Mouse (Mus musculus): ENCODE measurements around the gene Slc24a3. TPM values are rescaled to one million over a fixed set of nuclear protein-coding genes. Genes with fewer than 3 reads are reported as not detected.

Slc24a3 gene
- polyA plus RNA-seq, 1 experiment from 2014 or later, result 1.6 TPM

GRCm38 (mm10) chr2:145213587-145213986 is 46.0 kb downstream of the Slc24a3 start:
- no peaks in the 10 kb centered on the region for H3K4me1 ChIP-seq
- no peaks in the 10 kb centered on the region for H3K36me3 ChIP-seq
- no peak for ATAC-seq (ENCODE audit: extremely low read depth, insufficient number of reproducible peaks, low FRiP score, low TSS enrichment)
- 93% methylated on average over 11 of the region's 11 CpGs for WGBS
- no peak overlapping the region for H3K27ac ChIP-seq (replicated peaks)
- H3K27me3 ChIP-seq (replicated peaks), result no peaks in the 10 kb centered on the region
- H3K4me3 ChIP-seq, result no peak overlapping the region
- no peak overlapping the region for H3K9ac ChIP-seq
- H3K9me3 ChIP-seq, result no peaks in the 10 kb centered on the region
- no peak overlapping the region for H3K4me2 ChIP-seq

GRCm38 (mm10) chr2:145214086-145214831 is 46.7 kb downstream of the Slc24a3 start:
- H3K4me3 ChIP-seq, result no peak overlapping the region
- ATAC-seq (ENCODE audit: extremely low read depth, insufficient number of reproducible peaks, low FRiP score, low TSS enrichment), result no peak
- H3K27ac ChIP-seq (replicated peaks), result no peak overlapping the region
- WGBS, result 87% methylated on average over 8 of the region's 8 CpGs
- no peaks in the 10 kb centered on the region for H3K36me3 ChIP-seq
- no peaks in the 10 kb centered on the region for H3K27me3 ChIP-seq (replicated peaks)
- no peak overlapping the region for H3K9ac ChIP-seq
- no peak overlapping the region for H3K4me2 ChIP-seq
- no peaks in the 10 kb centered on the region for H3K9me3 ChIP-seq
- H3K4me1 ChIP-seq, result no peaks in the 10 kb centered on the region

DNA sequence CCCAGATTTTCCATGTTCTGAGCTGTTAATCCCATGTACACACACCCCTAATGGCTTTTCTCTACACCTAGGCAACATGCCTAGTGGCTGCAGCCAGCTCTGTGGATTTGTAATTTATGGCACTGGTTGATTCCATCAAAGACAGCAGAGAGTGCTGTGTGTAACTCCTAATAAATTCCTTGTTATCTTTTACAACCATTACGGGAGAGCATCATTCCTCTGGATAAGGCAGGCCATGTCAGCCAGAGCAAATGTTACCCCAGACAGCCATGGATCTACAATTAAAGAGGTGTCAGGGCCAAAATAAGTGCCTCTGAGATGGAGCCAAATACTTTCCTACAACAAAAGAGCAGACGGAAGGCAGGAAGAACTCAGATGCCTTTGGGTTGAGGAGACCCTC is 49.0 kb downstream of the Slc24a3 start:
- Histone ChIP-seq H3K9me3 (no peaks in the 10 kb centered on the region), H3K4me3 (no peak overlapping the region), H3K4me2 (no peak overlapping the region), H3K27ac (replicated peaks) (no peak overlapping the region), H3K36me3 (no peaks in the 10 kb centered on the region), H3K9ac (no peak overlapping the region), H3K4me1 (no peaks in the 10 kb centered on the region), H3K27me3 (replicated peaks) (no peaks in the 10 kb centered on the region)
- ATAC-seq (ENCODE audit: extremely low read depth, insufficient number of reproducible peaks, low FRiP score, low TSS enrichment), result no peak
- WGBS, result 51% methylated on average over 2 of the region's 2 CpGs

GRCm38 (mm10) chr2:145217422-145217821 is 49.9 kb downstream of the Slc24a3 start:
- no peaks in the 10 kb centered on the region for H3K4me1 ChIP-seq
- no peak overlapping the region for H3K4me3 ChIP-seq
- no peak overlapping the region for H3K27ac ChIP-seq (replicated peaks)
- H3K36me3 ChIP-seq, result no peaks in the 10 kb centered on the region
- no peak overlapping the region for H3K4me2 ChIP-seq
- ATAC-seq (ENCODE audit: extremely low read depth, insufficient number of reproducible peaks, low FRiP score, low TSS enrichment), result no peak
- WGBS, result 82% methylated on average over 2 of the region's 2 CpGs
- H3K9ac ChIP-seq, result no peak overlapping the region
- no peaks in the 10 kb centered on the region for H3K27me3 ChIP-seq (replicated peaks)
- H3K9me3 ChIP-seq, result no peaks in the 10 kb centered on the region

- Histone ChIP-seq H3K27ac (replicated peaks) (no peak overlapping the region), H3K4me2 (no peak overlapping the region), H3K4me1 (no peaks in the 10 kb centered on the region), H3K9me3 (no peaks in the 10 kb centered on the region), H3K4me3 (no peak overlapping the region), H3K36me3 (no peaks in the 10 kb centered on the region), H3K9ac (no peak overlapping the region), H3K27me3 (replicated peaks) (no peaks in the 10 kb centered on the region)
- 62% methylated on average over 6 of the region's 6 CpGs for WGBS
- no peak for ATAC-seq (ENCODE audit: extremely low read depth, insufficient number of reproducible peaks, low FRiP score, low TSS enrichment)
Observed at GRCm38 (mm10) chr2:145219246-145219645, 51.7 kb downstream of the Slc24a3 start.

DNA sequence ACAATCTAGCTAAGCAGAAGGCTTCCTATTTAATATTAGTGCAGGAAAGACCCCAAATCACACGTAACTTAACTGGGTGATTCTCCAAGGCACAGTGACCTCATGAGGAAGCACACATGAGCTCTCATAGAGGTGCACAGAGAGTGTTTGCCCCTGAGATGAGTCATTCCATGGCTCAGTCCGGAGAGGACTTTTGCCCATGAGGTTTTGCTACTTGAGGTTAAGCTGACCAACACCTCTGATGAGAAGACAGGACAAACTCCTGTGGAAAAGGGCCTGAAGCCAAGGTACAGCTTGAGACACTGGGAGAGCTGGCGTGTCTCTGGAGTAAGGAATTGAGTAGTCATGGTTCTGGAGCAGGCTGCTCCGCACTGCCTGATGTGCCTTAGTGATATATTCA is 56.1 kb downstream of the Slc24a3 start:
- no peak for ATAC-seq (ENCODE audit: extremely low read depth, insufficient number of reproducible peaks, low FRiP score, low TSS enrichment)
- WGBS, result 84% methylated on average over 4 of the region's 4 CpGs
- H3K4me1 ChIP-seq, result peaks cover 12% of the 10 kb centered on the region; the same call in 1 of the 2 replicates
- no peak overlapping the region for H3K9ac ChIP-seq
- H3K27me3 ChIP-seq (replicated peaks), result no peaks in the 10 kb centered on the region
- no peak overlapping the region for H3K4me3 ChIP-seq
- no peaks in the 10 kb centered on the region for H3K36me3 ChIP-seq
- no peaks in the 10 kb centered on the region for H3K9me3 ChIP-seq
- no peak overlapping the region for H3K4me2 ChIP-seq
- H3K27ac ChIP-seq (replicated peaks), result no peak overlapping the region

GRCm38 (mm10) chr2:145225640-145226039 is 58.1 kb downstream of the Slc24a3 start:
- Histone ChIP-seq H3K36me3 (no peaks in the 10 kb centered on the region), H3K4me3 (no peak overlapping the region), H3K9me3 (no peaks in the 10 kb centered on the region), H3K9ac (no peak overlapping the region), H3K27me3 (replicated peaks) (no peaks in the 10 kb centered on the region), H3K4me1 (peaks cover 12% of the 10 kb centered on the region; the same call in 1 of the 2 replicates), H3K27ac (replicated peaks) (0 out of 2 replicates have a peak overlapping the region, but pooled peaks have one; percentile 20), H3K4me2 (no peak overlapping the region)
- ATAC-seq (ENCODE audit: extremely low read depth, insufficient number of reproducible peaks, low FRiP score, low TSS enrichment), result no peak
- WGBS, result 52% methylated on average over 3 of the region's 3 CpGs

GRCm38 (mm10) chr2:145226100-145226499 is 58.5 kb downstream of the Slc24a3 start:
- no peaks in the 10 kb centered on the region for H3K36me3 ChIP-seq
- no peak overlapping the region for H3K4me3 ChIP-seq
- H3K9ac ChIP-seq, result no peak overlapping the region
- ATAC-seq (ENCODE audit: extremely low read depth, insufficient number of reproducible peaks, low FRiP score, low TSS enrichment), result no peak
- no peaks in the 10 kb centered on the region for H3K27me3 ChIP-seq (replicated peaks)
- whole genome bisulfite sequencing, result 65% methylated on average over 1 of the region's 1 CpGs
- H3K4me2 ChIP-seq, result no peak overlapping the region
- H3K9me3 ChIP-seq, result no peaks in the 10 kb centered on the region
- 0 out of 2 replicates have a peak overlapping the region, but pooled peaks have one; percentile 5 for H3K27ac ChIP-seq (replicated peaks)
- peaks cover 12% of the 10 kb centered on the region; the same call in 1 of the 2 replicates for H3K4me1 ChIP-seq

DNA sequence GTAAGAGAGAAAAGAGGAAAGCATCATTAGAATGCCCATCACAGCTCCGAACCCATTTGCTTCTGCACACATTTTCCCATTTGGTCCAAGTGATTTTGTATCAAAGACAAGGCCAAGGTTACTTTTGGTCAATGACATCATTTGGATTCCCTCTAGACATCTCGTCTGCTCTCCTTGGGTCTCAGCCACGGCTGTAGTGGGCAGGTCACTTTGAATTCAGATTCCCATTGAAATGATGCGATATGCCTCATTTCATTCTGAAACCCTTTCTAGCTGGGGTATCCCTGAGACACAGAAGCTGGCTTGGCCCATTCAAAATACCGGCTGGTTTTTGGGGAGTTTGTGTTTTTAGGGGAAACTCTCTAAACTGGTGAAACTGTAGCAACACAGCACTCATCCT is 59.8 kb downstream of the Slc24a3 start:
- H3K4me3 ChIP-seq, result no peak overlapping the region
- 80% methylated on average over 5 of the region's 5 CpGs for WGBS
- no peak for ATAC-seq (ENCODE audit: extremely low read depth, insufficient number of reproducible peaks, low FRiP score, low TSS enrichment)

DNA sequence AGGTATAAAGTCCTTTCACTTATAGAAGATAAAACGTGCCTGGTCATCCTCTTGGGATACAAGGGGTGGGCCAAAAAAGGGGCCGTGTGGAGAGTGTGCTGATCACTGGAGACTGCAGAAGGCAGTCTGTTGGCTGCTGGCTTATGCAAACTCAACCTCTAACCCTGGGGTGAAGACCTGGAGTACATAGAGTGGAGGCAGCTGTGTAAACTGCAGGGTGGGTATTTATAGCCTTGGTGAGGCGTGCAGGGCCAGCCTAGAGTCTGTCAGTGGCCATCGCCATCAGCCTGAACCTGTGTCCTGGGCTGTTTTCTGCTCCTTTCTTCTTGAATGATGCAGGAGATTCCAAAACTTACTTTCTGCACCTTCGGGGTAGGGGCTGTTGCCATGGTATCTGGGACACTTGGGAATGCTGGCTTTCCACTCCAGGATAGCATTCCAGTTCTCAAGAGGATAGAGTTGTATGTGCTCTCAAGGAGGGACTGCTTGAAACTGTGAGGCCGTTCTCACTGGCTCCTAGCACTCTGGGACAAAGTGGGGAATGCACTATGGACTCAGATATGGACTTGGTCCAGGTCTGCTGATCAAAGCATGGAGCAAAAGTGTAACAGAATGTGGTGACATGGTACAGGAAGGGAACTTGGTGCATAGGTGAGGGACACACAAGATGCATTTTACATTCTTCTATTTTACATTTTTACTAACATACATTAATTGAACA is 65.4 kb downstream of the Slc24a3 start:
- H3K9ac ChIP-seq, result no peak overlapping the region
- H3K4me3 ChIP-seq, result no peak overlapping the region
- no peaks in the 10 kb centered on the region for H3K27me3 ChIP-seq (replicated peaks)
- H3K27ac ChIP-seq (replicated peaks), result peak overlapping the region; percentile 87
- H3K4me1 ChIP-seq, result peaks cover 28% of the 10 kb centered on the region
- H3K9me3 ChIP-seq, result no peaks in the 10 kb centered on the region
- ATAC-seq (ENCODE audit: extremely low read depth, insufficient number of reproducible peaks, low FRiP score, low TSS enrichment), result peak; percentile 32; the same call in 1 of the 2 replicates
- no peaks in the 10 kb centered on the region for H3K36me3 ChIP-seq
- 16% methylated on average over 6 of the region's 6 CpGs for WGBS
- peak overlapping the region; percentile 55 for H3K4me2 ChIP-seq

More for the DNA sequence above, 59.8 kb downstream of the Slc24a3 start:
- no peak overlapping the region for H3K27ac ChIP-seq (replicated peaks)
- no peaks in the 10 kb centered on the region for H3K27me3 ChIP-seq (replicated peaks)
- H3K9ac ChIP-seq, result no peak overlapping the region
- H3K4me1 ChIP-seq, result peaks cover 16% of the 10 kb centered on the region
- H3K4me2 ChIP-seq, result no peak overlapping the region
- no peaks in the 10 kb centered on the region for H3K36me3 ChIP-seq
- H3K9me3 ChIP-seq, result no peaks in the 10 kb centered on the region

DNA sequence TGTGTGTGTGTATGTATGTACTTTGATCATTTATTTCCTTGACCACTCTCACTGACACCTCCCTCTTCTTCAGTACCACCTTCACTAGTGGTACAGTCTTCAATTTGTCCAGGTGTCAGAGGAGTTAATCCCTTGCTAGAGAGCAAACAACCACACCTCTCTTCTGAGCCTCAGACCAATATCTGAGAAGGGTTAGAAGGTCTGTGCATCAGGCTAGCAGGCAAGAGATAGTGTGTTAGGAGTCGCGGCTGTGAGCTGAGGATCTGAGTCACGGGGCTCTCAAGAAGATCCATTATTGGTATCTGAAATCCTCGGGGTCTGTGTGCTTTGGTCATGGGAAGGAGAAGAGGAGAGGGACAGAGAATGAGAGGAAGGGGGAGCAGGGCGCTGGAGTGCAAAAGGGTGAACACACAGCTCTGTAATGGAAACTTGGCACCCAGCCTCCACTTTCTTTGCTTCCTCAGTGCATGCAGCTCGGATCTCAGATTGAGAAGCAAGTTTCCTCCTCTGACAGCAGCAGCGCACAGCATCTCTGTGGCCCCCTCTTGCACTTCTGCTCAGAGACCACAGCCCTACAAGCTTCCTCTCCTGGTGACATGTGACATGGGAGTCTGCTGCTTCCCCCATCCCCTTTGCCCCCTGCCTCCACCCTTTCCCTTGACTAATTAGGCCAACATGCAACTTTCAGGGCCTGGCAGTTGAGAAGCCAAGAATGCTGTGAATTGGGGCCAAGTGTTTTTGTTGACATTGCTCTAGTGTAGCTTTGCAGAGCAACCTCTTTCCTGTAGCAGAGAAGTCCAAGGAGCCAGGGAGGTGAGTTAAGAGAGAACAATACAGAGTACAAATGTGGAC is 66.2 kb downstream of the Slc24a3 start:
- H3K4me2 ChIP-seq, result peak overlapping the region; percentile 55
- H3K4me1 ChIP-seq, result peaks cover 28% of the 10 kb centered on the region
- no peaks in the 10 kb centered on the region for H3K27me3 ChIP-seq (replicated peaks)
- ATAC-seq (ENCODE audit: extremely low read depth, insufficient number of reproducible peaks, low FRiP score, low TSS enrichment), result peak; percentile 74; the same call in 1 of the 2 replicates
- no peaks in the 10 kb centered on the region for H3K36me3 ChIP-seq
- peak overlapping the region; percentile 87 for H3K27ac ChIP-seq (replicated peaks)
- no peak overlapping the region for H3K4me3 ChIP-seq
- H3K9ac ChIP-seq, result peak overlapping the region; percentile 28; the same call in 1 of the 2 replicates
- no peaks in the 10 kb centered on the region for H3K9me3 ChIP-seq
- WGBS, result 7% methylated on average over 7 of the region's 7 CpGs
